Mouse (Mus musculus) stomach, embryonic 16.5 days (tissue): ENCODE data around the gene Midn. TPM values are rescaled to one million over a fixed set of nuclear protein-coding genes. Genes with fewer than 3 reads are reported as not detected.
"Not testable (repeated sequence)": the region's sequence is repeated elsewhere in the genome, so short reads cannot be mapped to it uniquely, and the experiment has no call there.

Experiments used
- ATAC-seq: fragments of 200-750 bp; cut with Nextera tagmentation; 2 replicates; pipeline ENCODE4 v1.8.0; 2017; ENCODE audit warnings: moderate number of reproducible peaks, moderate TSS enrichment; ENCODE audit not compliant: insufficient read depth, low FRiP score
- H3K27ac ChIP-seq: fragments of 300-500 bp; sonication (generic); 2 replicates; pipeline ENCODE4 v1.5.1; 2014; ENCODE audit warnings: low read length
- H3K27me3 ChIP-seq: fragments of 300-500 bp; sonication (generic); 2 replicates; pipeline ENCODE4 v1.6.1; 2014; ENCODE audit warnings: low read length, control low read depth, mixed read lengths; ENCODE audit not compliant: control insufficient read depth, insufficient read depth
- H3K36me3 ChIP-seq: fragments of 300-500 bp; sonication (generic); 2 replicates; pipeline ENCODE4 v1.6.1; 2014; ENCODE audit warnings: low read length; ENCODE audit not compliant: control insufficient read depth, insufficient read depth
- H3K4me1 ChIP-seq: fragments of 300-500 bp; sonication (generic); 2 replicates; pipeline ENCODE4 v1.6.1; 2014; ENCODE audit warnings: low read length, control low read depth, mixed read lengths; ENCODE audit not compliant: control insufficient read depth, insufficient read depth
- H3K4me2 ChIP-seq: fragments of 300-500 bp; sonication (generic); 2 replicates; pipeline ENCODE4 v1.6.1; 2014; ENCODE audit warnings: low read depth, low read length, mixed read lengths
- H3K4me3 ChIP-seq: fragments of 300-500 bp; sonication (generic); replicated peaks from 2 replicates; pipeline ENCODE4 v1.5.1; 2014; ENCODE audit warnings: mild to moderate bottlenecking, low read length
- H3K9ac ChIP-seq: fragments of 300-500 bp; sonication (generic); 2 replicates; pipeline ENCODE4 v1.6.1; 2014; ENCODE audit warnings: low read length
- H3K9me3 ChIP-seq: fragments of 300-500 bp; sonication (generic); replicated peaks from 2 replicates; pipeline ENCODE4 v1.6.1; 2016; ENCODE audit warnings: low read length, control low read depth; ENCODE audit not compliant: control insufficient read depth
- WGBS: fragments of 180-500 bp; shearing (Covaris S2); extraction: QIAGEN DNeasy Blood & Tissue Kit; methylation state at CpG from one replicate; pipeline ENCODE4 v1.1.7; 2014; 5-methylcytosine and 5-hydroxymethylcytosine counted together
- polyA plus RNA-seq: library from polyadenylated mRNA; unstranded; fragments of >200 nt; fragmentation: Nextera tagmentation; extraction: Ambion mirVana; gene quantifications from 2 replicates; pipeline ENCODE4 v1.2.1, GENCODE M21; 2015

The Midn gene
- polyA plus RNA-seq, 1 experiment from 2014 or later, result 9.8 TPM

GRCm38 (mm10) chr10:80162243-80162608 is 14.2 kb downstream of the Midn start:
- peak overlapping the region; percentile 88 for H3K4me2 ChIP-seq

GRCm38 (mm10) chr10:80162716-80163299 is 14.7 kb downstream of the Midn start:
- 72% methylated on average over 6 of the region's 6 CpGs for WGBS
- Histone ChIP-seq H3K4me2 (no peak overlapping the region), H3K4me3 (no peak overlapping the region), H3K27me3 (no peaks in the 10 kb centered on the region), H3K4me1 (peaks cover 81% of the 10 kb centered on the region), H3K9me3 (no peaks in the 10 kb centered on the region), H3K36me3 (no peaks in the 10 kb centered on the region), H3K27ac (peak overlapping the region; percentile 99; the same call in 1 of the 2 replicates), H3K9ac (peak overlapping the region; percentile 25; the same call in 1 of the 2 replicates)
- no peak for ATAC-seq

More at GRCm38 (mm10) chr10:80162243-80162608, 14.2 kb downstream of the Midn start:
- Histone ChIP-seq H3K9ac (no peak overlapping the region; the same call in none of the 2 replicates), H3K27ac (peak overlapping the region; percentile 99), H3K4me3 (no peak overlapping the region), H3K36me3 (no peaks in the 10 kb centered on the region), H3K27me3 (no peaks in the 10 kb centered on the region), H3K4me1 (peaks cover 84% of the 10 kb centered on the region), H3K9me3 (no peaks in the 10 kb centered on the region)
- ATAC-seq, result no peak
- 76% methylated on average over 3 of the region's 3 CpGs for WGBS

GRCm38 (mm10) chr10:80163721-80164120 is 15.6 kb downstream of the Midn start:
- WGBS, result 56% methylated on average over 8 of the region's 8 CpGs
- no peaks in the 10 kb centered on the region for H3K9me3 ChIP-seq
- 0 out of 2 replicates have a peak overlapping the region, but pooled peaks have one; percentile 2 for H3K4me2 ChIP-seq
- peak overlapping the region; percentile 71 for H3K9ac ChIP-seq
- ATAC-seq, result no peak
- H3K4me3 ChIP-seq, result no peak overlapping the region
- H3K27me3 ChIP-seq, result no peaks in the 10 kb centered on the region
- peaks cover 75% of the 10 kb centered on the region for H3K4me1 ChIP-seq
- H3K27ac ChIP-seq, result peak overlapping the region; percentile 81
- H3K36me3 ChIP-seq, result no peaks in the 10 kb centered on the region

GRCm38 (mm10) chr10:80164161-80164997 is 16.3 kb downstream of the Midn start:
- WGBS, result 8% methylated on average over 44 of the region's 44 CpGs
- Histone ChIP-seq H3K4me2 (peak overlapping the region; percentile 86), H3K27ac (peak overlapping the region; percentile 81), H3K4me1 (peaks cover 74% of the 10 kb centered on the region), H3K36me3 (no peaks in the 10 kb centered on the region), H3K9me3 (no peaks in the 10 kb centered on the region), H3K9ac (peak overlapping the region; percentile 71), H3K27me3 (no peaks in the 10 kb centered on the region), H3K4me3 (peak overlapping the region; percentile 44)
- no peak for ATAC-seq

GRCm38 (mm10) chr10:80164998-80165344 is 16.9 kb downstream of the Midn start:
- H3K9me3 ChIP-seq, result no peaks in the 10 kb centered on the region
- H3K9ac ChIP-seq, result peak overlapping the region; percentile 71
- WGBS, result under 1% methylated on average over 17 of the region's 17 CpGs
- H3K36me3 ChIP-seq, result no peaks in the 10 kb centered on the region
- no peaks in the 10 kb centered on the region for H3K27me3 ChIP-seq
- peak overlapping the region; percentile 86 for H3K4me2 ChIP-seq
- peaks cover 71% of the 10 kb centered on the region for H3K4me1 ChIP-seq
- peak; percentile 33 for ATAC-seq
- peak overlapping the region; percentile 44 for H3K4me3 ChIP-seq
- peak overlapping the region; percentile 81 for H3K27ac ChIP-seq

GRCm38 (mm10) chr10:80165392-80166128 is 17.5 kb downstream of the Midn start, which contains the start of gene Cirbp:
Gene Cirbp, plus strand, starts transcription at chr10:80165985.
- Histone ChIP-seq H3K4me2 (peak within 1 kb of the TSS; percentile 86), H3K9me3 (no peaks in the 10 kb centered on the region), H3K4me1 (peaks cover 66% of the 10 kb centered on the region), H3K36me3 (0 out of 2 replicates have a peak, but pooled peaks cover 3% of the 10 kb centered on the region), H3K9ac (peak within 1 kb of the TSS; percentile 71), H3K4me3 (peak within 1 kb of the TSS; percentile 75), H3K27me3 (no peaks in the 10 kb centered on the region), H3K27ac (peak within 1 kb of the TSS; percentile 83)
- ATAC-seq, result no peak
- 18% methylated on average over 20 of the region's 20 CpGs for WGBS

- not testable (repeated sequence) for H3K9me3 ChIP-seq, H3K27me3 ChIP-seq, ATAC-seq, H3K36me3 ChIP-seq
- 84% methylated on average over 4 of the region's 4 CpGs for WGBS
- Histone ChIP-seq H3K9ac (peak overlapping the region; percentile 63; the same call in 1 of the 2 replicates), H3K4me3 (peak overlapping the region; percentile 5; the same call in 1 of the 2 replicates), H3K4me1 (peaks cover 60% of the 10 kb centered on the region), H3K4me2 (peak overlapping the region; percentile 86; the same call in 1 of the 2 replicates), H3K27ac (peak overlapping the region; percentile 81)
Observed at GRCm38 (mm10) chr10:80166136-80166535, 18.1 kb downstream of the Midn start.

- Histone ChIP-seq H3K27ac (peak overlapping the region; percentile 99), H3K9me3 (no peaks in the 10 kb centered on the region), H3K4me1 (peaks cover 54% of the 10 kb centered on the region), H3K4me3 (peak overlapping the region; percentile 75), H3K9ac (peak overlapping the region; percentile 93), H3K27me3 (no peaks in the 10 kb centered on the region), H3K36me3 (peaks cover 14% of the 10 kb centered on the region; the same call in 1 of the 2 replicates), H3K4me2 (peak overlapping the region; percentile 92)
- peak; percentile 93 for ATAC-seq
- WGBS, result under 1% methylated on average over 55 of the region's 55 CpGs
Observed at GRCm38 (mm10) chr10:80167460-80168037, 19.5 kb downstream of the Midn start.
